In genomic region chr16:33414191-33414590, GRCm38 (mm10) we compare ENCODE assay signal across 11 mouse cellular contexts. TPM values are rescaled to one million over a fixed set of nuclear protein-coding genes. Genes with fewer than 3 reads are reported as not detected.
DNase-seq lines count a peak whose midpoint lies in the region; ATAC-seq lines count a peak whose summit lies in the region.
"Had no signal": no experiment of that assay in that cellular context is flagged by ENCODE, and none has a peak within 500 bp of the region (broad histone marks: within the 10 kb centered on the region; RNA-seq: fewer than 3 reads in every experiment).

No protein-coding gene starts in this region.

- ATAC-seq in hematopoietic stem cell, adult 5-6 weeks (replicated peaks in 1 of 2; ENCODE audit: insufficient read depth in 1 of 2, low FRiP score in 2 of 2, low TSS enrichment in 1 of 2, low read depth in 1 of 2, poor library complexity in 2 of 2, severe bottlenecking in 2 of 2) = peak; percentile 39 to 56; a peak in 2 of 4 replicates
- ATAC-seq: inflammation-experienced regulatory T-cells, adult 6 months had no signal

- DNase-seq in frontal cortex, adult 2 months (ENCODE audit: extremely low spot score in 1 of 2, low spot score in 1 of 2) = peak; percentile 20 to 52
- DNase-seq in frontal cortex, postnatal 25 days (ENCODE audit: low spot score in 2 of 2) = no peak
- peak; percentile 25 for DNase-seq in layer of hippocampus, adult 9-10 months (ENCODE audit: low spot score)
- DNase-seq in layer of hippocampus, adult 8-10 months (ENCODE audit: low spot score in 2 of 2) = no peak
- peak; percentile 89 for DNase-seq in brain, adult 2 months (ENCODE audit: low read depth, low spot score)
- no peak for DNase-seq in adrenal gland, adult 2 months
- no peak for DNase-seq in gastrocnemius, postnatal 4 days (ENCODE audit: low spot score in 2 of 2)
- DNase-seq: kidney, postnatal 4 days; thymus, postnatal 4 days had no signal

RNA-seq across cellular contexts. Expression of gene Zfp148, which starts 33.6 kb away (rescaled TPM):
- polyA plus RNA-seq in frontal cortex, adult 2 months (2012; rRNA removed) = 30.7 and 33.2 TPM in 2 replicates
- total RNA-seq in layer of hippocampus, adult 8-10 months (2022) = 100 to 1,000 TPM; 136 to 191 (median 152) TPM
- 33.5 and 43.6 TPM in 2 replicates for total RNA-seq in hematopoietic stem cell, adult 5-6 weeks (2017)
- 10 to 100 TPM; 65.2 to 67.8 TPM for total RNA-seq in adrenal gland, adult 2 months (2021)
- polyA plus RNA-seq in adrenal gland, adult 2 months (2012; rRNA removed) = 2.4 and 2.8 TPM in 2 replicates
- 10 to 100 TPM; 48.7 to 51.5 TPM for total RNA-seq in gastrocnemius, postnatal 4 days (2021)

Comparison
In these comparisons a context has a peak if more than half of its experiments do, and no peak if none do; other contexts are left out.
1. DNase-seq: peak in frontal cortex, adult 2 months (2 of 2), layer of hippocampus, adult 9-10 months (single experiment) and brain, adult 2 months (single experiment); none in frontal cortex, postnatal 25 days (0 of 2), layer of hippocampus, adult 8-10 months (0 of 2), adrenal gland, adult 2 months (single experiment) and gastrocnemius, postnatal 4 days (0 of 2).